Mouse (Mus musculus) midbrain, postnatal 0 days (tissue): ENCODE data around the gene Hk1. TPM values are rescaled to one million over a fixed set of nuclear protein-coding genes. Genes with fewer than 3 reads are reported as not detected.
A peak's percentile ranks its signal among the peaks of the same experiment; 100 is the strongest.

Source experiments
- ATAC-seq: fragments of 200-750 bp; cut with Nextera tagmentation; 2 replicates; pipeline ENCODE4 v1.8.0; 2017; ENCODE audit warnings: moderate number of reproducible peaks, mild to moderate bottlenecking, moderate TSS enrichment, moderate library complexity; ENCODE audit not compliant: low FRiP score
- DNase-seq: peaks from one replicate; pipeline ENCODE4 v3.0.0-alpha.2; 2015; ENCODE audit warnings: low spot score
- H3K27ac ChIP-seq: fragments of 300-500 bp; sonication (generic); 2 replicates; pipeline ENCODE4 v1.5.1; 2014; ENCODE audit warnings: low read depth, mild to moderate bottlenecking, low read length, mixed read lengths
- H3K27me3 ChIP-seq: fragments of 300-500 bp; sonication (generic); 2 replicates; pipeline ENCODE4 v1.6.1; 2014; ENCODE audit warnings: low read length, control low read depth, mixed read lengths; ENCODE audit not compliant: insufficient read depth
- H3K36me3 ChIP-seq: fragments of 300-500 bp; sonication (generic); 2 replicates; pipeline ENCODE4 v1.6.1; 2014; ENCODE audit warnings: low read length, control low read depth, mixed read lengths; ENCODE audit not compliant: insufficient read depth
- H3K4me1 ChIP-seq: fragments of 300-500 bp; sonication (generic); 2 replicates; pipeline ENCODE4 v1.6.1; 2014; ENCODE audit warnings: mild to moderate bottlenecking, control low read depth, antibody characterized with exemption, low read length, mixed read lengths; ENCODE audit not compliant: insufficient read depth
- H3K4me2 ChIP-seq: fragments of 300-500 bp; sonication (generic); 2 replicates; pipeline ENCODE4 v1.6.1; 2014; ENCODE audit warnings: low read depth, mild to moderate bottlenecking, low read length, mixed read lengths; ENCODE audit not compliant: poor library complexity, severe bottlenecking
- H3K4me3 ChIP-seq: fragments of 300-500 bp; sonication (generic); 2 replicates; pipeline ENCODE4 v1.5.1; 2014; ENCODE audit warnings: low read depth, mild to moderate bottlenecking, low read length, moderate library complexity
- H3K9ac ChIP-seq: fragments of 300-500 bp; sonication (generic); replicated peaks from 2 replicates; pipeline ENCODE4 v1.6.1; 2014; ENCODE audit warnings: mild to moderate bottlenecking, low read length, moderate library complexity, mixed read lengths; ENCODE audit not compliant: poor library complexity, severe bottlenecking
- H3K9me3 ChIP-seq: fragments of 300-500 bp; sonication (generic); 2 replicates; pipeline ENCODE4 v1.6.1; 2016; ENCODE audit warnings: low read length, control low read depth
- CTCF ChIP-seq: IDR thresholded peaks from 2 replicates; pipeline ENCODE4 v1.5.1; 2016; ENCODE audit warnings: antibody characterized with exemption, mild to moderate bottlenecking
- WGBS: fragments of 180-500 bp; shearing (Covaris S2); extraction: QIAGEN DNeasy Blood & Tissue Kit; methylation state at CpG from one replicate; pipeline ENCODE4 v1.1.7; 2014; 5-methylcytosine and 5-hydroxymethylcytosine counted together
- polyA plus RNA-seq: library from polyadenylated mRNA; unstranded; fragments of >200 nt; fragmentation: Nextera tagmentation; extraction: Ambion mirVana; gene quantifications from 2 replicates; pipeline ENCODE4 v1.2.1, GENCODE M21; 2015
- total RNA-seq: library from RNA; depleted of rRNA; stranded (reverse); fragments of >200 nt; gene quantifications from 2 replicates; pipeline ENCODE4 v1.2.3, GENCODE M21; 2014

Hk1 gene
- total and polyA plus RNA-seq, 2 experiments from 2014 or later, result 103 to 157 TPM

- TF ChIP-seq CTCF, result no peak
- no peaks in the 10 kb centered on the region for H3K27me3 ChIP-seq
- peaks cover 68% of the 10 kb centered on the region for H3K36me3 ChIP-seq
- DNase-seq (no peak), ATAC-seq (no peak)
- WGBS, result 50% methylated on average over 9 of the region's 9 CpGs
- H3K9me3 ChIP-seq, result no peaks in the 10 kb centered on the region
- H3K4me2 ChIP-seq, result no peak overlapping the region
- no peak overlapping the region for H3K27ac ChIP-seq
- H3K9ac ChIP-seq, result no peak overlapping the region
- H3K4me3 ChIP-seq, result no peak overlapping the region
- H3K4me1 ChIP-seq, result no peaks in the 10 kb centered on the region
Measured at GRCm38 (mm10) chr10:62282782-62283181, 96.9 kb downstream of the Hk1 start.

DNA sequence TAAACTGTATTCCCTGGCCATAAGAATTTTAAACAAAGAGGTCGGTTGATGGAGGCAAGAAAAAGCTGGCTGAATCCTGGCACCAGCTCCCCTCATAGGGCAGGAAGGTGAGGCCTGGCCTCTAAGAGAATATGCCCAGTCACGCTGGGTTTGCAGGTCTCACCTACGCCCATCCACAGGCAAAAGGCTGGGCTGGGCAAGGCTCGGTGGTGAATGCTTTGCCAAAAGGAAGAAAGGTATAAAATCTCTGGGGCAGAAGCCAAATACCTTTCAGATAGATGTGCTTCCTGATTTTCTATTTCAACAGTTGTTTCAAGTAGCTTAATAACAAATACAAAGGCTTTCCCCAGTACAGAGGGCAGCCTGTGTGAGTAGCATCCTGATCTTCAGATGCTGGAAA, 100.0 kb downstream of the Hk1 start:
- H3K9ac ChIP-seq, result no peak overlapping the region
- no peaks in the 10 kb centered on the region for H3K4me1 ChIP-seq
- WGBS, result 91% methylated on average over 4 of the region's 4 CpGs
- no peaks in the 10 kb centered on the region for H3K27me3 ChIP-seq
- H3K9me3 ChIP-seq, result no peaks in the 10 kb centered on the region
- ATAC-seq (no peak), DNase-seq (no peak)
- no peak for TF ChIP-seq CTCF
- no peak overlapping the region for H3K4me3 ChIP-seq
- H3K27ac ChIP-seq, result no peak overlapping the region
- H3K4me2 ChIP-seq, result no peak overlapping the region
- peaks cover 54% of the 10 kb centered on the region for H3K36me3 ChIP-seq

- Histone ChIP-seq H3K9me3 (no peaks in the 10 kb centered on the region), H3K4me2 (no peak overlapping the region), H3K27ac (no peak overlapping the region), H3K4me3 (no peak overlapping the region), H3K4me1 (no peaks in the 10 kb centered on the region), H3K27me3 (no peaks in the 10 kb centered on the region), H3K9ac (no peak overlapping the region), H3K36me3 (peaks cover 56% of the 10 kb centered on the region)
- ATAC-seq, result no peak
- DNase-seq, result no peak
- WGBS, result 75% methylated on average over 3 of the region's 3 CpGs
- no peak for TF ChIP-seq CTCF
Measured at GRCm38 (mm10) chr10:62279066-62279465, 100.6 kb downstream of the Hk1 start.

GRCm38 (mm10) chr10:62277499-62278293, 102.0 kb downstream of the Hk1 start:
- Histone ChIP-seq H3K27me3 (no peaks in the 10 kb centered on the region), H3K27ac (no peak overlapping the region), H3K9me3 (no peaks in the 10 kb centered on the region), H3K9ac (no peak overlapping the region), H3K36me3 (peaks cover 55% of the 10 kb centered on the region), H3K4me3 (no peak overlapping the region), H3K4me2 (no peak overlapping the region), H3K4me1 (no peaks in the 10 kb centered on the region)
- no peak for TF ChIP-seq CTCF
- 97% methylated on average over 18 of the region's 19 CpGs for WGBS
- DNase-seq (no peak), ATAC-seq (no peak)

- WGBS, result 36% methylated on average over 4 of the region's 4 CpGs
- H3K4me1 ChIP-seq, result no peaks in the 10 kb centered on the region
- DNase-seq, result peak; percentile 86
- peaks cover 51% of the 10 kb centered on the region for H3K36me3 ChIP-seq
- H3K4me3 ChIP-seq, result no peak overlapping the region
- H3K9ac ChIP-seq, result no peak overlapping the region
- ATAC-seq, result no peak
- H3K9me3 ChIP-seq, result no peaks in the 10 kb centered on the region
- H3K27ac ChIP-seq, result no peak overlapping the region
- no peaks in the 10 kb centered on the region for H3K27me3 ChIP-seq
- peak; percentile 88 for TF ChIP-seq CTCF
- no peak overlapping the region for H3K4me2 ChIP-seq
Measured at GRCm38 (mm10) chr10:62275235-62275634, 104.5 kb downstream of the Hk1 start.

DNA sequence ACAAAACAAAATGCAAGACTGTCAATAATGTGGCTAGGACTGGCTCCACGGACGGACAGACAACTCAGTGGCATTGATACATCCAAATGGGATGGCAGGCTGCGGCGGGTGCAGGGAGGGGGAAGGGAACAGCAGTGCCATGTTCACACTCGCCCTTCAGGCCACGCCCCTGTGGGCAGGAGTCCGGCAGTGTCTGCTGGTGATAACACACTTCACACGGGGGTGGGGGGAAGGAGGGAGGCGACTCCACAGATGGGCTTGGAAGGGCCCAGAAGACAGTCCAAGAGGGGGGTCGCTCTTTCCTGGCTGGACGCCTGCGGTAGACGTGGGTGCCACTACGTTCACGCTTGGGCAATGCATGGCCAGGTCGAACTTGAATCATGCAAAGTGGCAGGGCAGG, 110.4 kb downstream of the Hk1 start:
- Histone ChIP-seq H3K36me3 (peaks cover 48% of the 10 kb centered on the region), H3K9ac (no peak overlapping the region)
- no peak for TF ChIP-seq CTCF

More for the DNA sequence above, 110.4 kb downstream of the Hk1 start:
- no peaks in the 10 kb centered on the region for H3K9me3 ChIP-seq
- no peaks in the 10 kb centered on the region for H3K27me3 ChIP-seq
- H3K4me1 ChIP-seq, result no peaks in the 10 kb centered on the region
- no peak overlapping the region for H3K4me2 ChIP-seq
- no peak overlapping the region for H3K27ac ChIP-seq
- no peak overlapping the region for H3K4me3 ChIP-seq
- ATAC-seq (0 out of 2 replicates have a peak, but pooled peaks have one; percentile 18), DNase-seq (no peak)
- WGBS, result 86% methylated on average over 15 of the region's 16 CpGs
